Mouse (Mus musculus): ENCODE measurements at regions not wholly inside any gene's neighbourhood (a gene's known extent, or its start where the extent isn't known, plus 50 kb on each side); places are given as distances from the start of the nearest gene placed in this dataset.

DNA sequence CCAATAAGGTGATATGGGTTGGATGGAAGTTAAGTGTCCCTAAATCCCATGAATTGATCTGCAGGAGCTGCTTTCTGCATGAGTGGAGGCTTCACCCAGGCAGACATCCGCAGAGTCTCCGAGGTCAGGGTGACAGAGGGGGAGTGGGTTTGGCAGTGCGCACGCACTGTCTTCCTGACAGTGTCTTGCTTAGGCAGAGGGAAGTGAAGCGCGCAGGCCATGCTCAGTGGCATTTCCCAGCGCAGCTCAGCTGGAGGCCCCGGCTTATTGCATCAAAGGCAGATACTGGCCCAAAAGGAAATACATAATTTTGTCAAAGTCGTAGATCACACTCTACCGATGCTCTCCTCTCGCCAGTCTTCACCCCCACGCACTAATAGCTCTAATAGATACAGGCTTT lies 252.7 kb upstream of the Dnajc24 start:
- ATAC-seq (replicated peaks; ENCODE audit: poor library complexity, severe bottlenecking) = no peak

DNA sequence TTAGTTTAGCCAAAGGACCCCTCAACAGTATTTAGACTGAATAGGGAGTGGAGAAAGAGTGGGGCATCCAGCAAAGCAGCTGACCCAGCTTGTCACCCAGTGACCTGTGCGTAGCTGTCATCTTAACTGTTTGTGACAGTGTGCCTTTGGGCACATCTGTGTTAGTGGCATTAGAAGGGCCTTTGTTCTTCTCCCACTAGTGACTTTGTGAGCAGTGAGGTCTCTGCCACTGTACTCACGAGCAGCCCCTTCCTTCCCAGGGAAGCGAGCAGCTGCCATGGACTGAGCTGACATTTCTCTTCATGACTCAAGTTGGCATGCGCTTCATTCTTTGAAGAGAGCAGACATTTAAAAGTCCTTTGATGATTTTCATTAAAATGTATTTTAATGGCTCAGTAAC lies 231.0 kb upstream of the Dnajc24 start:
- no peak for ATAC-seq (replicated peaks; ENCODE audit: poor library complexity, severe bottlenecking)

DNA sequence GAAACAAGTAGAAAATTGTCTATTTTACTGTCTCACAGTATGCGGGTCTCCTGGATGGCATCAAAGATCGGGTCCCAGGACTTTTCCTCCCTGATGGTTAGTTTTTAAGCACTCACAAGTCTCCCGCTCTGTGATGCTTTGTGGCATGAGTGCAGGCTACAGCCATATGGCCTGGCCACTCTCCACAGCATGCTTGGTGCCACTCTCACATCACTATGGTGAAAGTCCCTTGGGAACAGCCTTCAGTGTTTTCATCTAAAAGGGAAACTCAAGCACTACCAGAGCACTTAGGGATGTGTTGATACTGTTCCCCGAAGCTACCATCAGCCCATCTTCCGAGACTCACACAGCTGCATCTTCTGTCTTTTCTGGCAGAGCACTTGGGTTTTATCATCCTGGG lies 227.8 kb upstream of the Dnajc24 start:
- ATAC-seq (replicated peaks; ENCODE audit: poor library complexity, severe bottlenecking) = no peak

DNA sequence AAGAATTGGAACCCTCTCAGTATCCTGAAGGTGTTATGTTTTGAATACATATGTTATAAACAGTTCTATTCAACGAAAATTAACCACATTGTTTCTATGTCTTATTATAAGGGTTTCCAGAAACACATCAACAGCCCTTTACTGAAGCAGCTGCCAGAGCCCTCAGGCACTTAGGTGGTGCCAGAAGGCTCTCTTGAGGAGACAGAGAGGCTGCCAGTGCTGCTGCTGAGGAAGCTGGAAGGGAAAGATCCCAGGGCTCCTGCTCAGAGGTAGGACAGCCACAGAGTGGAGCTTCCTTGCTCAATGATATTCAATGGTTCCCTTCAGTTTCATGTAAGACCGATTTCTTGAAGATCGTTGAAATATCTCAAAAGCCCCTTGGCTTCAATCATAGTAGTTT lies 226.7 kb upstream of the Dnajc24 start:
- ATAC-seq (replicated peaks; ENCODE audit: poor library complexity, severe bottlenecking) = no peak

DNA sequence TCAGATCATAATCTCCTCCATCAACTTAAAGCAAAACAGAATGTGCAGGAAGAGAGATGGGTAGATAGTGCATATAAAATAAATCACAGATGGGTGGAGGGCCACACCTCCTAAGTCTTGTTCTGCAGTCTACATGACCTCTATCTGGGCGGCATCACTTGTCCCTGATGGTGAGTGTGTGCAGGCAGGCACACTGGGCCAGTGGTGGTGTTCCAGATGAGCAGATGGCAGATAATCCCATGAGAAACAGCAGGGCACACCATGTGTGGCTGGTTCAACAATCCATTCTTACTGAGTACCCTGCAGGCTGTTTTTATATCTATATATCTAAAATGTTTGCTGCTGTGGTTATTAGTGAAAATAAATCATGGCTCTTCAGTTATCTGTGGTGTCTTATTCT lies 224.9 kb upstream of the Dnajc24 start:
- ATAC-seq (replicated peaks; ENCODE audit: poor library complexity, severe bottlenecking) = no peak

DNA sequence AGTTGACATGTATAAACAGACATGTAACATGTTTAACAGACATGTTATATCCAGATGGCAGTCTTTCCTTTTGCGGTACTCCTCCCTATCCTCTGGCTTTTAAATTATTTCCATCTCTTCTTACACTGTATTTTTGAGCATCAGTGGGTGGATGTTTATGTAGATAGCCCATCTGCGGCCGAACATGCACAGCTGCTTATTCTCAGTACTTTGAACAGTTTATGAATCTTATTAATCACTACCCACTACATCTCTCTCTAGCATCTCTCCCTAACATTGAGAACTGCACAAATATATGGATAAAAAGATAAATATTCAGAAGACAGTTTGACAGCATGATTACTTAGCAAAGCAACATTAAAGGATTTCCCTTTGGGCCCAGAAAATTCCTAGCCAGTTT lies 212.8 kb upstream of the Dnajc24 start:
- no peak for ATAC-seq (replicated peaks; ENCODE audit: poor library complexity, severe bottlenecking)

DNA sequence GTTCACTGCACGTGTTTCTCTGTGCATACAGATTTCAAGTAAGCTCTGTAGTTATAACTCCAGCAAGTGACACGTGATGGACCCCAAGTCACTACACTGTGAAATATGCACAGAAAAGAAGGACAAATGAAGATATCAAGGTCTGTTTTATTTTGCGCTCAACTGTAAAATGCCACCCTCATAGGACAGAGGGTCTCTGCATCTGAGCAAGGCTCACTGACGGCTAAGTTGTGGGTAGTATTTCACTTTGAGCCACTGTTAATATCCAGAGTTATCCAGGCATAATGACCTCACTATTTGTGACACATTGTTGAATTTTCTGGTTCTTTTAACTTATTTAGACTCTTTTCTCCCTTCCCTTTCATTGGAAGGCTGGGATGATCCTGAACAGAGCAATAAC lies 210.4 kb upstream of the Dnajc24 start:
- no peak for ATAC-seq (replicated peaks; ENCODE audit: poor library complexity, severe bottlenecking)

DNA sequence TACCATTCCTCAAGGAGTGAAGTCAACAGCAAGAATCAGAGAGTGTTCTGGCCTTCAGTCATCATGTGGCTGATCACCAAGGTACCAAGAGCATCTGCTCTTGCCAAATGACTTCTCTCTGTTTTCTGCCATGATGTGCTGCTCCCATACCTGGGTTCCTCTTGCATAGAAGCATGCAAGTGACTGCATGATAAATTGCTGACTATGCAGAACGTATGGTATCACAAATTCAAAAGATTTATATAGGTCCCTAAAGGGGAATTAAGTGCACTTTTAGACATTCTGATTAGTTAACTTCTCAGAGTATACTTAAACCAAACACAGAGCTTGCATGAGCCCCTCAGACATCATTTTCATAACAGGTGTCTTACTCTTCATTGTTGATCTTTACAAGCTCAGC lies 207.4 kb upstream of the Dnajc24 start:
- no peak for ATAC-seq (replicated peaks; ENCODE audit: poor library complexity, severe bottlenecking)

DNA sequence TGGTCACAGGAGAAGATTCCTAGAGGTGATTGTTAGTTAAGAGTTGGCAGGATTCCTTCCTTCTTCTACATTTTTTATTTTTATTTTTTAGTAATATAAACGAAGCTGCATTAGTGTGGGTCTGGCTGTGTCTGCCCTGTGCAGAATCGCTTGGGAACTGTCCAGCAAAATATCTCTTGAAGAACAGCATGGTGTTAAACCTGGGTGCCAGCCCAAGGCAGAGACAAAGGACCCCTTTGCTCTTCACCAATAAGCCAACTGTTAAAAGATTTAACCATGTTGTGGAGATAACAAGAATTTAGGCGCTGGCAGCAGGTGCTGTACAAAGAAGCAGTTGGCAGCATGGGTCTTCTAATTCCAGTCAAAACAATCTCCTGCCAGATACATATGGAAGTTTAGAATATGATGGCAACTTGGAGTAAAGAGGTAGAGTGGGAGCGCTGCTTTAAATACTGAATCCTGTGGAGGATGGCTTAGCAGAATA lies 205.5 kb upstream of the Dnajc24 start:
- ATAC-seq (replicated peaks; ENCODE audit: poor library complexity, severe bottlenecking) = no peak

DNA sequence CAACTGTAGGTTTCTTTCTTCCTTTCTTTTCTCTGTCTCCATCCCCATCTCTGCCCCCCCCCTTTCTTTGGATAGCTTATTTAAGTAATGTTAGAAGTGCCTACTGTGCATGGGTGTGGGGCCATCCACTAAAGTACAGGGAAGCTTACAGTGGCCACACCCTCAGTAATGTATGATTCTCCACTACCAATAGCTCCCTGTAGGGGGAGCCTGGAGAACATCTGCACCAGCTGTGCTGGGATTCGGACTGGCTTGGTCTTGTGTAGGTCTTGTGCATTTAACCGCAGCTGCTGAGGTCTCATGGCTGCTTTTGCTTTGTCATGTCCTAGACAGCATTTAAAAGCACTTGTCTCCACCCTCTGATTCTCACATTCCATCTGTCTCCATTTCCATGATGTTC lies 196.8 kb upstream of the Dnajc24 start:
- ATAC-seq (replicated peaks; ENCODE audit: poor library complexity, severe bottlenecking) = no peak

DNA sequence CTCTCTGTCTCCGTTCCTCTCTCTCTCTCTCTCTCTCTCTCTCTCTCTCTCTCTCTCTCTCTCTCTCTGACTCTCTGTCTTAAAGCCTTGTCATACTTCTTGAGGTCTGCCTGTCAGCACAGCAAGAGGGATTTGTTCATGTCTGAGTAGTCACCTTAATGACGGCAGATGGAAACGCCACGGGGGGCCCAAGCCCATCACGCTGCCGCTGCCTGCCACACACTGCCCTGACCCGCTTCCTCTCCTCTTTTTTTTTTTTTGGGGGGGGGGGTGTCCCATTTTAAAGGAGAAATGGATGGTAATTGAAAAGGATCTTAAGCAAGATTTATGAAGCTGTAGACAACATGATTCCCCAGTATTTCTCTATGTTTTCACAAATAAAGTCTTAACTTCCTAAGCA lies 191.8 kb upstream of the Dnajc24 start:
- ATAC-seq (replicated peaks; ENCODE audit: poor library complexity, severe bottlenecking) = no peak

DNA sequence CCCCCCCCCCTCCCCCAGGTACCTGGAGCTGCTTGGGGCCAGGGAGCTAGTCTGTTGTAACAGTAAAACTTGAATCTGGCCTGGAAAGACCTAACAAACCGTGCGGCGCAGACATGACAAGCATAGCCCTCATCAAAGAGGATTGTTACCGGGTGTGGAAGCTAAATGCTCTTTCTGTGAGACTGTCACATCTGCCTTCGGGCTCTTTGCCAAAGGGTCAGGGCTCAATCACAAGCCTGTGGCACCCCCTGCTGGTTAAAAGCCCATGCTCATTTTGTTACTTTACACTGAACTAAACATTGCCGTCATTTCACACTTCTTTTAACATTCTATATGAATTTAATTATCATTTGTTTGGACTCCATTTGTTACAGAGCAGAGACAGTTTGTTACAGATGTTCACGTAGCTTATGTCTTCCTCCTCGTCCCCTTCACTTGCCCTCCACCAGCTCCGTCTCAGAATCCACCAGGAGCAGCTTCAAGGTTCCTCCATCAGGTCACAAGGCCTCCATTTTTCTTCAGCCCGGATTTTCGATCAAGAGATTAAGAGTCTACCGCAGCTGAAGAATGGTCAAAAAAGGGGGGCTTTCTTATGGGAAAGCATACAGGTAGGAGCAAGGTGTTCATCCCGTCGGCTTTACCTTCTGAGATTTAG lies 191.1 kb upstream of the Dnajc24 start:
- 0 out of 2 replicates have a peak, but pooled peaks have one; percentile 56 for ATAC-seq (replicated peaks; ENCODE audit: poor library complexity, severe bottlenecking)

DNA sequence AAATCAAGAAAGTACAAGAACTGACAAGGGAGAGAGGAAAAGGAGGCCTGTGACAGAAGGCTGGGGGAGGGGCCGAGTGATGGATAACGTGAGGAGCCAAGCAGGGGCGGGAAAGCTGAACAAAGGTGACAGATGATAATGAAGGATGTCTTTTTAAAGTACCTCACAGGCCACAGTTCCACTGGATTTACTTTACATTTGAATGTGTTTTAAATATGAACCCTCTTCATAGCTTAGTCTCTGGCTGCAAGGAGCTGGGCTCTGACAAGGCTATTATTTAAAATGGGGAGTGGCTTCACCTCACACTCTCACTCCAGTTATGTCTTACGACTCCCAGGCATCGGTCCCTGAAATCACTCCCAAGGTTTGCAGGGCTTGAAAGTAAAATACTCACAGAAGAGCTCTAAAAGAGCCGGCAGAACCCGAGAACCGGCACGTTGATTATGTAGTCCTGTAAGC lies 190.6 kb upstream of the Dnajc24 start:
- ATAC-seq (replicated peaks; ENCODE audit: poor library complexity, severe bottlenecking) = no peak

DNA sequence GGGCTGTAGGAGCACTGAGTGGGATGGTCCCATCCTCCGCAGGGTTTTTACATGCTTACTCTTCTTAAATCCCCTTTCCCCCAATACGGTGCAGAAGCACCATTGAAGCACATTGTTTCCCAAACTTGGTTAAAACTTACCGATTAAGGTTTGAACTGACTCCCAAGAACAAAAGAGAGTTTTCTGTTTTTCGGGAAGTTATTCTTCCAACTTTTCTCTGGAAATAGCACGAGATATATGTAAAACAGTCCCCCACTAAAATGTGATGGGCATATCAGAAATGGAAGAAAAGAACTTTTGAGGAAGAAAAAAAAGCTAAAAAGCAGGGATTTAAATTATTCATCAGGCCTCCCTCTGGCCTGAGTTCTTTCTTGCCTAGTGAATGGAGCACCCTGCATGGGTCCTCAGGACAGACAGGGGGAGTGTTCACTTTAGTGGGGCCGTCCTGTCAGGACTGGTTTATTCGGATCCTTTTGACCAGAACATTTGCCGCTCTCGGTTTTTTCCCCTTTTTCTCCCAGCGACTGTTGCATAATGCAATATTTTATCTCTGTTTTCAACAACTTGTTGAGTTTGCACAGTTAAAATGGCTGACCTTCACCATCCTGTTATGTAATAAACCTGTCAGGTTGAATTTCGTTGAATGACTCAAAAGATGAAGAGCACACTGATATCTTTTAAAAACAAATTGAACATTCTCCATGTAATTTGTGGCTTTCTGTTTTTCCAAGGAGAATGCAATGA lies 187.4 kb upstream of the Dnajc24 start:
- ATAC-seq (replicated peaks; ENCODE audit: poor library complexity, severe bottlenecking) = no peak

DNA sequence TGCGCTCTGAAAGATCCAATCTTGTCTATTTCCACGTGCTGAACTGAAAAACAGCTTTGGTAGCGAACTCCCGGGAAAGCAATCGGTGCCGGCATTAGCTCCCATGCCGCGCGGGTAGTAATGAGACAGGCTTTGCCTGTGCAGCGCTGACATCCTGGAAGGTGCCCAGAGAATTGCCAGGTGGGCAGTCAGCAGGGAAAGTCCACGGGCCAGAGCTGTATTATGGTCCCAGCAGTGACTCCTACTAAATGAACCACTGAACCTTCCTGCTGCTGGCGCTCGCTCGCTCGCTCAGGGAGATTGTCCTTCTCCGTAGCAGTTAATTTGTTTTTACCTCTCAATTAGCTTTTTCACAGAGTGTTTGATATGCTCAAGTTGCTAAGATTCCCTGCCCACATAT lies 180.3 kb upstream of the Dnajc24 start:
- ATAC-seq (replicated peaks; ENCODE audit: poor library complexity, severe bottlenecking) = no peak

DNA sequence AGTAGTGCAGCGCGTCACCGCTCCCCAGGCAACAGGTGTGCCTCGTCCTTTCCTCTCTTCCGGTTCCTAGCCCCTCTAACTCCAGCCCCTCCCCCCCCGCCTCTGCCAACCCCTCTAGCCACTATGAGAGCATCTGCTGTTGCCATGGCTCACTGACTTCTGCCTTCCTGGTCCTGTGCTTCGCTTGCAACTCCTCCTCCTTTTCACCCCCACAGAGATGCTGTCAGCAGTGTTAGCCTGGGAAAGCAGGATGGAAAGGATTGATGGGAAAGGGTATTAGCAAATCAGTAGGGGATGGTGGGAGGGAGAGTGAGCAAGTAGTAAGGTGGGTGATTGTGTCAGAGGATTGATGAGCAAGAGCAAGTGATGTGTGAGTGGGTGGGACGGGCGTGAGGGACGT lies 178.7 kb upstream of the Dnajc24 start:
- no peak for ATAC-seq (replicated peaks; ENCODE audit: poor library complexity, severe bottlenecking)

DNA sequence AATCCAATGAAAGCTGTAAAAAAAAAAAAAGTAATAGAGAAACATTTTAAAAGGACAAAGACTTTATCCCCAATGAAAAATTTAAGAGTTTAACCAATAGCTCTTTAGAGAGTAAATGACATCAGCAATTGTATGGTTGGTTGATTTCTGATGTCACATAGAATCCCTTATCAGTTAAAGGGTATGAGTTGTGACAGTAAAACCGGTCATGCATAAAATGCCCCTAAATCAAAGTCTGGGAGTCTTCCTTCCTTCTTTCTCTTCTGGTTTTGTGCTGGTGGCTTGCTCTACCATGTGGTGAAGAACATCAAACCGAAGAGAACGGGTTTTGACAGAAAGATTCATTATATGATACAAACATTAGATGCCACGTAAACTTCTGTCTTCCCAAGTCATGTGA lies 159.3 kb upstream of the Dnajc24 start:
- ATAC-seq (replicated peaks; ENCODE audit: poor library complexity, severe bottlenecking) = no peak

DNA sequence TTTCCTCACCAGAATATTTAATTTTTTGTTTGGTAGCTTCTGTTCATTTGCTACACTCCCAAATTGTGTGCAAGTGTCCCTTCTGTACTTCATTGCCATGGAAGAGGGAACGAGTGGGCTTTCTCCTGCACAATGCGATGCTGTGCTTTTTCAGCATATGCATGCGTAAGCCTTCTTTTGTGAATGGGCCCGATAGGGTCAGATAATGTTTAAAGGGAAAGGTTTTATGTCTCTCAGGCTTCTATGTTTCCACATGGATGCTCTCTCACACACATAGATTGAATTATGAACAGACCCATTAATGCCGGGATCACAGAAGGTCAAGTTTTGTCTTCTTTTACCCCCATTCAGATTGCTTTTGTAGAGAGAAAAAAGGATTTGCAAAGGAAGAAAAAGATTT lies 158.5 kb upstream of the Dnajc24 start:
- no peak for ATAC-seq (replicated peaks; ENCODE audit: poor library complexity, severe bottlenecking)

DNA sequence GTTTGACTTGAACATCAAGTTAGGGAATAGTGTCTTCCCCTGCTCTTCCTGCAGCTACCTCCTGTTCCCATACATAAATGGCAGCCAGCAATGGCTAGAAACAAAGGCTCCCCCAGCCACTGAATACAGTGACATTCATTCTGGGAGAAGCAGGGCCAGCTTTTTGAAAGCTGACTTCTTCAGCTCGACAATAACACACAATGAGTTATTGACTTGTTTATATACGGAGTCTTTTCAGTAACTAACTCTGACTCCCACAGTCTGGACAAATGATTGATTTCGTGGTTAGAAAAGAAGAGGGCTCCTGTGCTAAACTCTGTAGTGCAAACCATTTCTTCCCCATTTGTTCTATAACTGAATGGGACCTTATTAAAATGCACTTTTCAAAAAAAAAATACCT lies 146.4 kb upstream of the Dnajc24 start:
- ATAC-seq (replicated peaks; ENCODE audit: poor library complexity, severe bottlenecking) = no peak

DNA sequence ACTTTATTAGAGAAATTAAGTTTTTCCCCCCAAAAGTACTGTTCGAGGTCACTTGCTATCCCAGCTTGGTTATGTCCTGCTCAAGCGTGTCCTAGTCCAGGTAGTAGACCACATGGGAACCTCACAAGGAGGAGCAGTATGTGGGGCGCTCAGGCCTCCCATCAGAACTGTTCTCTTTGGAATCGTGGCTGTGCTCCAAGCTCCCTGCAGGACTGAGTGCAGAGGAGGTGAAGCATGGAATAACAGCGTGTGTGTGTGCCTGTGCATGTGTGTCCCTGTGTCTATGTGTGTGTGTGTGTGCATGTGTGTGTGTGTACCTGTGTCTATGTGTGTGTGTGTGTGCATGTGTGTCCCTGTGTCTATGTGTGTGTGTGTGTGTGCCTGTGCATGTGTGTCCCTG lies 137.6 kb upstream of the Dnajc24 start:
- no peak for ATAC-seq (replicated peaks; ENCODE audit: poor library complexity, severe bottlenecking)

DNA sequence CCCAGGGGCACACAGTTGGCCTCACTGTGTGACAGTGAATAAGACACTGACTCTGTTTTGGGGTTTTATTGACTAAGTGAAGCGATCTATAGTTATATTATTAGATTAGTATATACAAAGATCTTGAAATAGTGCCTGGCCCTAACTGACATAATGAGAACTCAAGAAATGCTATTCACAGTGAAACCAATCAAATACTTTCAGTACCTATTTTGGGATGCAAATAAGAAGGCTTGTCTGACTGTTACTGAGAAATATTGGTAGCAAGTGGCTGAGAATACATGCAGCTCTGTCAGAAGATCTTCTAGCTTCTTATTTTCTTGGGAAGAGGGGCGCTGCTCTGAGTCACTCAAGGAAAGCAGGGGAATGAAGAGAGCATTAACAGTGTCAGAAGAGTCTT lies 97.7 kb upstream of the Dnajc24 start:
- ATAC-seq (replicated peaks; ENCODE audit: poor library complexity, severe bottlenecking) = no peak

DNA sequence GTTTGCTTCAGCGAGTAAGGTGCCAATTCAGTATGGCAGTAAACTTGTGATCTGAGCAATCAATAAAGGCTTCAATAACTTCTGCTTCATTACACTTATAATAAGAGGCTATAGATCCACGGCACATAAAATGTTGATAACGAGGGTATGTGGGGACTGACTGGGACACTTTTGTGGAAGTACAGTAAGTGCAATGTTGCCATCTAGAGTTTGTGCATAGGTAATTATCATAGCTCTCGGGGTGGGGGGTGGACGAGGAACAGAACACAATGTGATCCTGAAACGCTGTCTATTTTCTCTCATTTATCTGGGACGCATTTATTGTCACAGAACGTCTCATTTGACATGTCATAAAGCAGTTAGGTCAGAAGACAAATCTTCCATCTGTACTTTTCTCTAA lies 82.8 kb upstream of the Dnajc24 start:
- no peak for ATAC-seq (replicated peaks; ENCODE audit: poor library complexity, severe bottlenecking)

All from granulocyte monocyte progenitor cell, adult 5-6 weeks (primary cell).